Mouse (Mus musculus): ENCODE measurements around the gene Fam120a. TPM values are rescaled to one million over a fixed set of nuclear protein-coding genes. Genes with fewer than 3 reads are reported as not detected.

The Fam120a gene
- polyA plus RNA-seq, 1 experiment from 2014 or later, result 39.7 TPM

DNA sequence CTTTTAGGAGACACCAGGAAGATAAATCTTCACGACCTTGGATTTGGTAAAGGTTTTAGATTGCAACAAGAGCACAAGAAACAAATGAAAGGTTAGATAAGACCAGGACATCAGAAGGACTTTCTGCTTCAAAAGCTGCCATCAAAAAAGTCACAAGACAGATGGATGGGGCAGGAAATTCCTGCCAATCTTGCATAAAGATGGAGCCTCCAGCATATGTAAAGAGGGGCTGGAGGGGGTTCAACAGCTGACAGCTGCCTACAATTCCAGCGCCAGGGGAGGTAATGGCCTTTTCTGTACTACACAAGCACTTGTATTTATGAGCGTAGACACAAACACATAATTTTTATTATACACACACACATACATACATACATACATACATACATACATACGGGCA is 138.0 kb downstream of the Fam120a start:
- no peak overlapping the region for H3K27ac ChIP-seq (replicated peaks; ENCODE audit: low read depth, low read length)
- H3K9me3 ChIP-seq (ENCODE audit: control insufficient read depth, low read length), result no peaks in the 10 kb centered on the region
- 87% methylated on average over 4 of the region's 4 CpGs for WGBS
- H3K4me2 ChIP-seq (ENCODE audit: low read depth, low read length), result no peak overlapping the region
- H3K27me3 ChIP-seq (replicated peaks; ENCODE audit: control insufficient read depth, insufficient read depth, low read length), result no peaks in the 10 kb centered on the region
- H3K36me3 ChIP-seq (ENCODE audit: control insufficient read depth, insufficient read depth, low read length), result peaks cover 81% of the 10 kb centered on the region
- no peak overlapping the region for H3K9ac ChIP-seq (ENCODE audit: low read depth, low read length)
- H3K4me1 ChIP-seq (ENCODE audit: control insufficient read depth, insufficient read depth, low read length), result no peaks in the 10 kb centered on the region
- no peak overlapping the region for H3K4me3 ChIP-seq (ENCODE audit: low read depth, low read length)
- DNase-seq (ENCODE audit: low spot score), result no peak
- ATAC-seq (ENCODE audit: low read depth), result no peak

Other genes with a start within 250 kb of the Fam120a start
- 11.6 and 11.7 TPM in 2 replicates for gene Phf2, start 96.9 kb downstream of the Fam120a start, polyA plus RNA-seq (2014; fragmentation: Nextera tagmentation; extraction: Ambion mirVana)
- gene Wnk2, start 180.0 kb upstream of the Fam120a start, polyA plus RNA-seq (2014; fragmentation: Nextera tagmentation; extraction: Ambion mirVana), result 3.1 and 3.3 TPM in 2 replicates
- 62.4 and 65.0 TPM in 2 replicates for gene Ninj1, start 219.5 kb upstream of the Fam120a start, polyA plus RNA-seq (2014; fragmentation: Nextera tagmentation; extraction: Ambion mirVana)
- 65.1 and 68.7 TPM in 2 replicates for gene Card19, start 248.0 kb upstream of the Fam120a start, polyA plus RNA-seq (2014; fragmentation: Nextera tagmentation; extraction: Ambion mirVana)

Measured in embryonic facial prominence, embryonic 14.5 days (tissue).